Mouse (Mus musculus) E14TG2a.4 (cell line): Measurements from ENCODE around the gene Fam117a.

Source experiments
- H3K27me3 ChIP-seq: 2 replicates; pipeline ENCODE4 v1.6.1; 2014; ENCODE audit warnings: low read length, control low read depth; ENCODE audit not compliant: insufficient read depth
- H3K36me3 ChIP-seq: 2 replicates; pipeline ENCODE4 v1.6.1; 2014; ENCODE audit warnings: low read length, control low read depth; ENCODE audit not compliant: insufficient read depth
- H3K4me1 ChIP-seq: replicated peaks from 2 replicates; pipeline ENCODE4 v1.6.1; 2014; ENCODE audit warnings: low read depth, low read length, control low read depth
- H3K4me3 ChIP-seq: replicated peaks from 2 replicates; pipeline ENCODE4 v1.5.1; 2014; ENCODE audit warnings: mild to moderate bottlenecking, low read length
- H3K9me3 ChIP-seq: 2 replicates; pipeline ENCODE4 v1.6.1; 2014; ENCODE audit warnings: low read length, control low read depth
- CTCF ChIP-seq: conservative IDR thresholded peaks from 2 replicates; pipeline ENCODE4 v1.5.1; 2014; ENCODE audit warnings: low read length
- NANOG ChIP-seq: IDR thresholded peaks from 2 replicates; pipeline ENCODE4 v1.6.1; 2014; ENCODE audit warnings: borderline replicate concordance, low read length, mixed read lengths
- POU5F1 ChIP-seq: IDR thresholded peaks from 2 replicates; pipeline ENCODE4 v1.6.1; 2014; ENCODE audit warnings: low read length, borderline replicate concordance

Fam117a gene

GRCm38 (mm10) chr11:95379552-95379951, 42.7 kb downstream of the Fam117a start:
- Histone ChIP-seq H3K36me3 (peaks cover 78% of the 10 kb centered on the region), H3K9me3 (no peaks in the 10 kb centered on the region), H3K27me3 (no peaks in the 10 kb centered on the region), H3K4me3 (no peak overlapping the region), H3K4me1 (peaks cover 23% of the 10 kb centered on the region)
- TF ChIP-seq CTCF (no peak), NANOG (no peak), POU5F1 (no peak)

GRCm38 (mm10) chr11:95380711-95381110, 43.9 kb downstream of the Fam117a start:
- Histone ChIP-seq H3K4me1 (peaks cover 26% of the 10 kb centered on the region), H3K9me3 (no peaks in the 10 kb centered on the region), H3K36me3 (peaks cover 67% of the 10 kb centered on the region), H3K4me3 (no peak overlapping the region), H3K27me3 (no peaks in the 10 kb centered on the region)
- TF ChIP-seq CTCF = no peak
- TF ChIP-seq POU5F1 = no peak
- no peak for TF ChIP-seq NANOG

GRCm38 (mm10) chr11:95381146-95381545, 44.3 kb downstream of the Fam117a start:
- no peaks in the 10 kb centered on the region for H3K27me3 ChIP-seq
- TF ChIP-seq NANOG = no peak
- TF ChIP-seq POU5F1 = no peak
- no peak for TF ChIP-seq CTCF
- no peaks in the 10 kb centered on the region for H3K9me3 ChIP-seq
- no peak overlapping the region for H3K4me3 ChIP-seq
- H3K36me3 ChIP-seq = peaks cover 65% of the 10 kb centered on the region
- peaks cover 31% of the 10 kb centered on the region for H3K4me1 ChIP-seq

- Histone ChIP-seq H3K27me3 (no peaks in the 10 kb centered on the region), H3K4me3 (no peak overlapping the region), H3K4me1 (peaks cover 53% of the 10 kb centered on the region), H3K9me3 (no peaks in the 10 kb centered on the region), H3K36me3 (peaks cover 65% of the 10 kb centered on the region)
- TF ChIP-seq NANOG (no peak), CTCF (no peak), POU5F1 (no peak)
These were observed 46.6 kb downstream of the Fam117a start for GRCm38 (mm10) chr11:95383331-95383986.

GRCm38 (mm10) chr11:95384004-95384318, 47.1 kb downstream of the Fam117a start:
- H3K4me3 ChIP-seq = peak overlapping the region; percentile 42; the same call in 1 of the 2 replicates
- peaks cover 55% of the 10 kb centered on the region for H3K4me1 ChIP-seq
- no peak for TF ChIP-seq CTCF
- no peak for TF ChIP-seq NANOG
- TF ChIP-seq POU5F1 = no peak
- H3K36me3 ChIP-seq = peaks cover 65% of the 10 kb centered on the region
- H3K9me3 ChIP-seq = no peaks in the 10 kb centered on the region
- no peaks in the 10 kb centered on the region for H3K27me3 ChIP-seq

- Histone ChIP-seq H3K9me3 (no peaks in the 10 kb centered on the region), H3K27me3 (no peaks in the 10 kb centered on the region), H3K36me3 (peaks cover 65% of the 10 kb centered on the region), H3K4me3 (peak within 1 kb of the TSS; percentile 98), H3K4me1 (peaks cover 54% of the 10 kb centered on the region)
- TF ChIP-seq NANOG (no peak), POU5F1 (no peak), CTCF (peak; percentile 65)
These were observed 47.6 kb downstream of the Fam117a start, which contains the start of gene Slc35b1 for GRCm38 (mm10) chr11:95384319-95384972. Slc35b1 (plus strand) TSS chr11:95384692.

GRCm38 (mm10) chr11:95384973-95385320, 48.1 kb downstream of the Fam117a start:
- no peak for TF ChIP-seq NANOG
- no peak for TF ChIP-seq POU5F1
- no peak for TF ChIP-seq CTCF
- Histone ChIP-seq H3K4me3 (peak overlapping the region; percentile 98), H3K36me3 (peaks cover 65% of the 10 kb centered on the region), H3K4me1 (peaks cover 49% of the 10 kb centered on the region), H3K27me3 (no peaks in the 10 kb centered on the region), H3K9me3 (no peaks in the 10 kb centered on the region)

GRCm38 (mm10) chr11:95387354-95387753, 50.5 kb downstream of the Fam117a start:
- no peak for TF ChIP-seq NANOG
- TF ChIP-seq CTCF = no peak
- no peak for TF ChIP-seq POU5F1
- no peaks in the 10 kb centered on the region for H3K9me3 ChIP-seq
- no peak overlapping the region for H3K4me3 ChIP-seq
- peaks cover 62% of the 10 kb centered on the region for H3K4me1 ChIP-seq
- H3K36me3 ChIP-seq = peaks cover 65% of the 10 kb centered on the region
- no peaks in the 10 kb centered on the region for H3K27me3 ChIP-seq

- Histone ChIP-seq H3K27me3 (no peaks in the 10 kb centered on the region), H3K4me3 (no peak overlapping the region), H3K9me3 (no peaks in the 10 kb centered on the region), H3K36me3 (peaks cover 73% of the 10 kb centered on the region), H3K4me1 (peaks cover 63% of the 10 kb centered on the region)
- no peak for TF ChIP-seq POU5F1
- no peak for TF ChIP-seq NANOG
- peak; percentile 25 for TF ChIP-seq CTCF
These were observed 52.2 kb downstream of the Fam117a start for GRCm38 (mm10) chr11:95389006-95389405.
